Comparison of ENCODE assay signal across 36 mouse cellular contexts in the genomic region with DNA sequence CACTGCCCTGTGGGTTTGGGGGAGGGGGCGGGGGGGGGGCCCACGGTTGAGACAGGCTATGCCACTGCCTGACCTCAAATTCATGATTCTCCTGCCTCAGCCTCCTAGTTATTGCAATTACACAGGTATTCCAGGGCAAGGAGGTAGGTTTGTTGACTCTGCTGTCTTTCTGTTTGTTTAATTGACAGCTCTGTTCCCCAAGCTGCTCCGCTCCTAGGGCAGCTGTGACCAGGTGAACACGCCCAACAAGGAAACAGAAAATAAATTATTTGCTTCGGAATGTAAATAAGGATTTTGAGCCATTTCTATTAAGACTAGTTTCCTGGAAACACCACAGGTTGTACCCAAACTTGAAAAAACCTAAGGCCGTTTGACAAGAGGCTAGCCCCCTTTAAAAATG. TPM values are rescaled to one million over a fixed set of nuclear protein-coding genes. Genes with fewer than 3 reads are reported as not detected.
DNase-seq lines count a peak whose midpoint lies in the region; ATAC-seq and TF ChIP-seq lines count a peak whose summit lies in the region.
"Had no signal": no experiment of that assay in that cellular context is flagged by ENCODE, and none has a peak within 500 bp of the region (broad histone marks: within the 10 kb centered on the region; RNA-seq: fewer than 3 reads in every experiment).

No protein-coding gene starts in this region.

- no peaks in the 10 kb centered on the region for H3K9me3 ChIP-seq in hindbrain, embryonic 10.5 days
- no peaks in the 10 kb centered on the region for H3K9me3 ChIP-seq in hindbrain, embryonic 13.5 days
- no peaks in the 10 kb centered on the region for H3K9me3 ChIP-seq in stomach, embryonic 14.5 days (ENCODE audit: control insufficient read depth, low read depth, low read length)
- H3K9me3 ChIP-seq in stomach, postnatal 0 days (ENCODE audit: control insufficient read depth, low read length) = no peaks in the 10 kb centered on the region
- H3K9me3 ChIP-seq: embryonic facial prominence, embryonic 10.5 days; embryonic facial prominence, embryonic 13.5 days; heart, embryonic 12.5 days; heart, embryonic 15.5 days; hindbrain, embryonic 15.5 days had no signal

- no peak for TF ChIP-seq EP300 in stomach, postnatal 0 days (optimal IDR thresholded peaks at IDR 0.05)

- TF ChIP-seq CTCF in stomach, postnatal 0 days (IDR thresholded peaks at IDR 0.05; ENCODE audit: low read depth) = no peak

- ATAC-seq in hindbrain, embryonic 13.5 days (ENCODE audit: low FRiP score) = no peak
- ATAC-seq in stomach, embryonic 14.5 days (ENCODE audit: insufficient number of reproducible peaks, insufficient read depth, low FRiP score, low read depth) = no peak
- peak; percentile 67; the same call in 1 of the 2 replicates for ATAC-seq in stomach, postnatal 0 days (ENCODE audit: low FRiP score, low TSS enrichment)
- ATAC-seq in monocyte, adult 5-6 weeks (replicated peaks; ENCODE audit: insufficient number of reproducible peaks, low FRiP score, low TSS enrichment, poor library complexity, severe bottlenecking) = no peak
- ATAC-seq: activated CD4-positive, CD25-positive, alpha-beta regulatory T cell, adult 4 months; CD4-positive, CD25-positive, alpha-beta regulatory T cell, adult 4 months; forebrain, embryonic 14.5 days; forebrain, postnatal 0 days had no signal

- H3K9ac ChIP-seq in hindbrain, embryonic 13.5 days = no peak overlapping the region
- no peak overlapping the region for H3K9ac ChIP-seq in stomach, embryonic 14.5 days (replicated peaks; ENCODE audit: low read depth, low read length)
- no peak overlapping the region for H3K9ac ChIP-seq in stomach, postnatal 0 days (ENCODE audit: low read length)
- H3K9ac ChIP-seq: embryonic facial prominence, embryonic 13.5 days; forebrain, postnatal 0 days; heart, embryonic 12.5 days; heart, embryonic 15.5 days; hindbrain, embryonic 15.5 days had no signal

- H3K27me3 ChIP-seq in hindbrain, embryonic 10.5 days (ENCODE audit: insufficient read depth, poor library complexity, severe bottlenecking) = no peaks in the 10 kb centered on the region
- no peaks in the 10 kb centered on the region for H3K27me3 ChIP-seq in hindbrain, embryonic 13.5 days
- no peaks in the 10 kb centered on the region for H3K27me3 ChIP-seq in stomach, embryonic 14.5 days (ENCODE audit: control insufficient read depth, insufficient read depth, low read length)
- no peaks in the 10 kb centered on the region for H3K27me3 ChIP-seq in stomach, postnatal 0 days (ENCODE audit: control insufficient read depth, insufficient read depth, low read length)
- H3K27me3 ChIP-seq: embryonic facial prominence, embryonic 13.5 days; heart, embryonic 15.5 days; hindbrain, embryonic 15.5 days had no signal

- H3K4me3 ChIP-seq in hindbrain, embryonic 10.5 days = no peak overlapping the region
- no peak overlapping the region for H3K4me3 ChIP-seq in hindbrain, embryonic 13.5 days
- H3K4me3 ChIP-seq in stomach, embryonic 14.5 days (ENCODE audit: low read depth, low read length) = no peak overlapping the region
- no peak overlapping the region for H3K4me3 ChIP-seq in stomach, postnatal 0 days (ENCODE audit: low read depth, low read length)
- H3K4me3 ChIP-seq: embryonic facial prominence, embryonic 10.5 days; embryonic facial prominence, embryonic 13.5 days; erythroblast, embryonic 14.5 days; gastrocnemius, adult 2 months; heart, embryonic 12.5 days; heart, embryonic 15.5 days; hindbrain, embryonic 15.5 days had no signal

- WGBS in hindbrain, embryonic 10.5 days = 78% methylated on average over 6 of the region's 6 CpGs
- WGBS in hindbrain, embryonic 13.5 days = 77% methylated on average over 6 of the region's 6 CpGs
- 57% methylated on average over 6 of the region's 6 CpGs for WGBS in stomach, embryonic 14.5 days
- 51% methylated on average over 6 of the region's 6 CpGs for WGBS in stomach, postnatal 0 days

- H3K4me2 ChIP-seq in hindbrain, embryonic 13.5 days = no peak overlapping the region
- no peak overlapping the region for H3K4me2 ChIP-seq in stomach, embryonic 14.5 days (replicated peaks; ENCODE audit: low read depth, low read length)
- no peak overlapping the region for H3K4me2 ChIP-seq in stomach, postnatal 0 days (replicated peaks; ENCODE audit: low read depth)
- H3K4me2 ChIP-seq: embryonic facial prominence, embryonic 13.5 days; heart, embryonic 12.5 days; heart, embryonic 15.5 days; hindbrain, embryonic 15.5 days had no signal

- H3K36me3 ChIP-seq in hindbrain, embryonic 10.5 days = peaks cover 54% of the 10 kb centered on the region
- H3K36me3 ChIP-seq in hindbrain, embryonic 13.5 days = no peaks in the 10 kb centered on the region
- no peaks in the 10 kb centered on the region for H3K36me3 ChIP-seq in stomach, embryonic 14.5 days (ENCODE audit: control insufficient read depth, insufficient read depth, low read length)
- H3K36me3 ChIP-seq in stomach, postnatal 0 days (ENCODE audit: control insufficient read depth, insufficient read depth, low read length) = no peaks in the 10 kb centered on the region
- H3K36me3 ChIP-seq: embryonic facial prominence, embryonic 13.5 days; heart, embryonic 12.5 days; heart, embryonic 15.5 days; hindbrain, embryonic 15.5 days had no signal

- DNase-seq in hindbrain, embryonic 10.5 days (ENCODE audit: low spot score) = no peak
- peak; percentile 26 for DNase-seq in stomach, postnatal 0 days (ENCODE audit: low spot score)
- DNase-seq in B cell, adult 2 months = no peak
- DNase-seq: adrenal gland, adult 8-10 months; adrenal gland, postnatal 25 days; cerebellum, adult 11-12 months; cerebellum, adult 8-10 months; cerebellum, postnatal 10 days; cerebellum, postnatal 36 days; embryo, embryonic 11 days; forebrain, postnatal 0 days; gastrocnemius, adult 2 months; gastrocnemius, postnatal 14 days; heart, adult 11 months; heart, postnatal 10 days; heart, postnatal 36 days had no signal

- peaks cover 53% of the 10 kb centered on the region for H3K4me1 ChIP-seq in hindbrain, embryonic 10.5 days (replicated peaks)
- peaks cover 10% of the 10 kb centered on the region; the same call in 1 of the 2 replicates for H3K4me1 ChIP-seq in hindbrain, embryonic 13.5 days (replicated peaks)
- H3K4me1 ChIP-seq in stomach, embryonic 14.5 days (ENCODE audit: control insufficient read depth, insufficient read depth, low read length) = peaks cover 7% of the 10 kb centered on the region; the same call in 1 of the 2 replicates
- H3K4me1 ChIP-seq in stomach, postnatal 0 days (replicated peaks; ENCODE audit: control insufficient read depth, insufficient read depth) = no peaks in the 10 kb centered on the region
- H3K4me1 ChIP-seq: hindbrain, embryonic 15.5 days had no signal

- H3K27ac ChIP-seq in hindbrain, embryonic 10.5 days = 0 out of 2 replicates have a peak overlapping the region, but pooled peaks have one; percentile 87
- no peak overlapping the region for H3K27ac ChIP-seq in hindbrain, embryonic 13.5 days
- 0 out of 2 replicates have a peak overlapping the region, but pooled peaks have one; percentile 11 for H3K27ac ChIP-seq in stomach, embryonic 14.5 days (ENCODE audit: low read length)
- H3K27ac ChIP-seq in stomach, postnatal 0 days (replicated peaks) = no peak overlapping the region
- H3K27ac ChIP-seq: embryonic facial prominence, embryonic 10.5 days; embryonic facial prominence, embryonic 13.5 days; gastrocnemius, adult 2 months; heart, embryonic 15.5 days; hindbrain, embryonic 15.5 days had no signal

RNA-seq across cellular contexts. Expression of a gene that starts 8.9 kb away (rescaled TPM):
- polyA plus RNA-seq in hindbrain, embryonic 10.5 days (2016; fragmentation: Nextera tagmentation; extraction: Ambion mirVana) = 13.4 and 27.5 TPM in 2 replicates
- polyA plus RNA-seq in hindbrain, embryonic 13.5 days (2015; fragmentation: Nextera tagmentation; extraction: Ambion mirVana) = 0.17 and 0.31 TPM in 2 replicates
- 0.07 TPM in 2 replicates for polyA plus RNA-seq in stomach, embryonic 14.5 days (2014; fragmentation: Nextera tagmentation; extraction: Ambion mirVana)
- not detected in 2 replicates for polyA plus RNA-seq in stomach, postnatal 0 days (2015; fragmentation: Nextera tagmentation; extraction: Ambion mirVana)
- total RNA-seq in monocyte, adult 5-6 weeks (2017) = 0.19 TPM in 1 of 3 replicates, not detected in the others
- total RNA-seq: adrenal gland, adult 8-10 months; adrenal gland, postnatal 25 days; heart, adult 8-10 months; heart, postnatal 10 days; heart, postnatal 36 days had no signal
- polyA plus RNA-seq: activated CD4-positive, CD25-positive, alpha-beta regulatory T cell, adult 4 months; C2C12; CD4-positive, CD25-positive, alpha-beta regulatory T cell, adult 4 months; cortical plate, adult 2 months; embryonic facial prominence, embryonic 13.5 days; erythroblast, embryonic 14.5 days; forebrain, embryonic 14.5 days; forebrain, postnatal 0 days; frontal cortex, adult 2 months had no signal

RNA-seq across cellular contexts. Expression of a gene that starts 9.0 kb away (rescaled TPM):
- polyA plus RNA-seq in hindbrain, embryonic 10.5 days (2016; fragmentation: Nextera tagmentation; extraction: Ambion mirVana) = 39.5 and 42.3 TPM in 2 replicates
- 43.4 and 44.0 TPM in 2 replicates for polyA plus RNA-seq in hindbrain, embryonic 13.5 days (2015; fragmentation: Nextera tagmentation; extraction: Ambion mirVana)
- polyA plus RNA-seq in stomach, embryonic 14.5 days (2014; fragmentation: Nextera tagmentation; extraction: Ambion mirVana) = 42.6 and 50.4 TPM in 2 replicates
- 23.1 TPM in 2 replicates for polyA plus RNA-seq in stomach, postnatal 0 days (2015; fragmentation: Nextera tagmentation; extraction: Ambion mirVana)
- total RNA-seq in monocyte, adult 5-6 weeks (2017) = 11.2 to 17.2 TPM (median 16.3 TPM) in 3 replicates

RNA-seq across cellular contexts. Expression of a gene that starts 41.3 kb away (rescaled TPM):
- polyA plus RNA-seq in hindbrain, embryonic 10.5 days (2016; fragmentation: Nextera tagmentation; extraction: Ambion mirVana) = 3,014 and 3,091 TPM in 2 replicates
- 1,402 and 1,435 TPM in 2 replicates for polyA plus RNA-seq in hindbrain, embryonic 13.5 days (2015; fragmentation: Nextera tagmentation; extraction: Ambion mirVana)
- 2,604 and 2,626 TPM in 2 replicates for polyA plus RNA-seq in stomach, embryonic 14.5 days (2014; fragmentation: Nextera tagmentation; extraction: Ambion mirVana)
- polyA plus RNA-seq in stomach, postnatal 0 days (2015; fragmentation: Nextera tagmentation; extraction: Ambion mirVana) = 762 and 782 TPM in 2 replicates
- total RNA-seq in monocyte, adult 5-6 weeks (2017) = 118 to 170 TPM (median 138 TPM) in 3 replicates

RNA-seq across cellular contexts. Expression of a gene that starts 43.9 kb away (rescaled TPM):
- polyA plus RNA-seq in hindbrain, embryonic 10.5 days (2016; fragmentation: Nextera tagmentation; extraction: Ambion mirVana) = not detected in 2 replicates
- polyA plus RNA-seq in hindbrain, embryonic 13.5 days (2015; fragmentation: Nextera tagmentation; extraction: Ambion mirVana) = not detected in 2 replicates
- not detected in 2 replicates for polyA plus RNA-seq in stomach, embryonic 14.5 days (2014; fragmentation: Nextera tagmentation; extraction: Ambion mirVana)
- not detected in 2 replicates for polyA plus RNA-seq in stomach, postnatal 0 days (2015; fragmentation: Nextera tagmentation; extraction: Ambion mirVana)
- 0.64 TPM in 1 of 3 replicates, not detected in the others for total RNA-seq in monocyte, adult 5-6 weeks (2017)
- total RNA-seq: adrenal gland, postnatal 25 days; ES-E14; forebrain, postnatal 0 days; gastrocnemius, adult 2 months; gastrocnemius, postnatal 14 days; heart, adult 8-10 months; heart, postnatal 10 days; heart, postnatal 36 days had no signal
- polyA plus RNA-seq: brain, embryonic 14.5 days; C2C12; cortical plate, adult 2 months; embryonic facial prominence, embryonic 10.5 days; embryonic facial prominence, embryonic 13.5 days; erythroblast, embryonic 14.5 days; forebrain, embryonic 14.5 days; forebrain, postnatal 0 days; frontal cortex, adult 2 months; heart, embryonic 12.5 days; heart, embryonic 15.5 days; hindbrain, embryonic 11.5 days; hindbrain, embryonic 15.5 days; intestine, embryonic 14.5 days had no signal

RNA-seq across cellular contexts. Expression of a gene that starts 50.9 kb away (rescaled TPM):
- 1.6 and 2.9 TPM in 2 replicates for polyA plus RNA-seq in hindbrain, embryonic 10.5 days (2016; fragmentation: Nextera tagmentation; extraction: Ambion mirVana)
- polyA plus RNA-seq in hindbrain, embryonic 13.5 days (2015; fragmentation: Nextera tagmentation; extraction: Ambion mirVana) = 0.49 and 1.1 TPM in 2 replicates
- polyA plus RNA-seq in stomach, embryonic 14.5 days (2014; fragmentation: Nextera tagmentation; extraction: Ambion mirVana) = 4.8 and 7.3 TPM in 2 replicates
- polyA plus RNA-seq in stomach, postnatal 0 days (2015; fragmentation: Nextera tagmentation; extraction: Ambion mirVana) = 15.6 and 21.6 TPM in 2 replicates
- 0.48 to 3.1 TPM (median 0.64 TPM) in 3 replicates for total RNA-seq in monocyte, adult 5-6 weeks (2017)
- total RNA-seq: adrenal gland, adult 8-10 months; gastrocnemius, adult 2 months; gastrocnemius, postnatal 14 days; heart, postnatal 10 days; heart, postnatal 36 days had no signal
- polyA plus RNA-seq: C2C12; erythroblast, embryonic 14.5 days had no signal

Comparison
In these comparisons a context has a peak if more than half of its experiments do, and no peak if none do; other contexts are left out.
1. H3K27ac ChIP-seq: peak in hindbrain, embryonic 10.5 days (single experiment) and stomach, embryonic 14.5 days (single experiment); none in hindbrain, embryonic 13.5 days (single experiment) and stomach, postnatal 0 days (single experiment).
2. RNA of a gene that starts 8.9 kb away (polyA plus RNA-seq): 13.4 to 27.5 TPM in hindbrain, embryonic 10.5 days; 0.17 to 0.31 TPM in hindbrain, embryonic 13.5 days, 0.07 TPM in stomach, embryonic 14.5 days and not detected in stomach, postnatal 0 days; every median in the first group is over 10 times any median in the second.